Mouse (Mus musculus): Measurements from ENCODE around the gene Ptov1.

DNA sequence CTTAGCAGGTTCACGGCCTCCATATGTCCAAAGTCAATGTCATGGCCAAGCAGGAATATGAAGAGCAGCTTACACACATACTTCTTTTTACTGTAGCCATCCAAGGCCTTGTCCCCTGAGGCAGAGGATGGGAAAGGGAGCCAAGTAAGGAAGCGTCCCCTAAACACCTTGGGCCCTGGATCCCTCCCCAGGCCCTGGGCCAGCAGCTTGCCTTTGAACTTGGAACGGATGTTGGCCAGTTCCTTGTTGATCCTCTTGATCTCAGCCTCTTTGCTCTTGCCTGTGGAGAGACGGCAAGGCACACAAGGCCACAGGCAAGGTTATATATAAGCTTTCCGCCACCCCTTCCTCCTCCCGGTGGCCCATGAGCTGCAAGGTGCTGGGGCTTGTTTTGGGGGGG is 46.6 kb upstream of the Ptov1 start:
- no peak for TF ChIP-seq CTCF (IDR thresholded peaks at IDR 0.05; ENCODE audit: extremely low read depth, insufficient read depth, low read length)
- no peak for TF ChIP-seq POLR2A (IDR thresholded peaks at IDR 0.05; ENCODE audit: extremely low read depth, insufficient read depth, low read length)
